Mouse (Mus musculus): ENCODE measurements at regions not wholly inside any gene's neighbourhood (a gene's known extent, or its start where the extent isn't known, plus 50 kb on each side); places are given as distances from the start of the nearest gene placed in this dataset.

DNA sequence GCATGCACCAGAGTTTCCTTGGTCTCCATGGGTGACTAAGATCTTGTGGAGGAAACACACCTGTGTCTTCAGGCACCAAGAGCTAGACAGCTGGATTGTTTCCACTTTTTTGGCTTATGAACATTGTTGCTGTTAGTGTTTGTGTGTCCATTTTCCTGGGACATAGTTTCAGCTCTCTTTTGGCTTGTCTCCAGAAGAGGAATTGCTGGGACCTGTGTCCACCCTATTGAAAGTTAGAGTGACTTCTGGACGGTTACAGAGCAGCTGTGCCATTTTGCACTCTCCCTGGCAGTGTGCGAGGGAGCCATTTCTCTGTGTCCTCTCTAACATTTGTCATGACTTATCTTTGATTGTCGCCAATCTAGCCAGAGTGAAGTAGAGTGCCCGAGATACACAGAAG lies 51.5 kb upstream of the Irx3 start:
- Histone ChIP-seq H3K4me1 (ENCODE audit: control insufficient read depth, insufficient read depth, low read length) (no peaks in the 10 kb centered on the region), H3K27ac (ENCODE audit: low read depth, low read length) (no peak overlapping the region), H3K9ac (ENCODE audit: low read length) (no peak overlapping the region), H3K9me3 (replicated peaks; ENCODE audit: control insufficient read depth, low read length) (no peaks in the 10 kb centered on the region), H3K4me2 (ENCODE audit: low read length) (no peak overlapping the region), H3K27me3 (replicated peaks; ENCODE audit: control insufficient read depth, insufficient read depth, low read length) (0 out of 2 replicates have a peak, but pooled peaks cover 8% of the 10 kb centered on the region), H3K4me3 (ENCODE audit: low read depth, low read length) (no peak overlapping the region), H3K36me3 (ENCODE audit: control insufficient read depth, insufficient read depth, low read length) (no peaks in the 10 kb centered on the region)
- DNase-seq (ENCODE audit: low spot score) (no peak), ATAC-seq (no peak)
- WGBS = 75% methylated on average over 4 of the region's 4 CpGs

Measured in forebrain, embryonic 14.5 days (tissue).